Mouse (Mus musculus) left cerebral cortex, postnatal 10 days (tissue): ENCODE measurements around the gene Slc12a5. TPM values are rescaled to one million over a fixed set of nuclear protein-coding genes. Genes with fewer than 3 reads are reported as not detected.

Experiments used
- DNase-seq, 2 experiments: peaks; one replicate each; pipeline ENCODE4 v3.0.0; 2021 to 2022; ENCODE audit warnings: low spot score in 2 of 2, mixed read lengths in 1 of 2; ENCODE audit errors: extremely low spot score in 1 of 2
- intact Hi-C: fragments of 180-260 bp; cut with DNase I; formaldehyde crosslinking; loops from one replicate; pipeline ENCODE4 v1.15.1; 2025
- total RNA-seq, 2 experiments: library from RNA; stranded (reverse); gene quantifications; 2 replicates each; pipeline ENCODE4 v1.2.3; 2021

The Slc12a5 gene
- total RNA-seq, 2 experiments from 2014 or later = 350 to 355 TPM

DNA sequence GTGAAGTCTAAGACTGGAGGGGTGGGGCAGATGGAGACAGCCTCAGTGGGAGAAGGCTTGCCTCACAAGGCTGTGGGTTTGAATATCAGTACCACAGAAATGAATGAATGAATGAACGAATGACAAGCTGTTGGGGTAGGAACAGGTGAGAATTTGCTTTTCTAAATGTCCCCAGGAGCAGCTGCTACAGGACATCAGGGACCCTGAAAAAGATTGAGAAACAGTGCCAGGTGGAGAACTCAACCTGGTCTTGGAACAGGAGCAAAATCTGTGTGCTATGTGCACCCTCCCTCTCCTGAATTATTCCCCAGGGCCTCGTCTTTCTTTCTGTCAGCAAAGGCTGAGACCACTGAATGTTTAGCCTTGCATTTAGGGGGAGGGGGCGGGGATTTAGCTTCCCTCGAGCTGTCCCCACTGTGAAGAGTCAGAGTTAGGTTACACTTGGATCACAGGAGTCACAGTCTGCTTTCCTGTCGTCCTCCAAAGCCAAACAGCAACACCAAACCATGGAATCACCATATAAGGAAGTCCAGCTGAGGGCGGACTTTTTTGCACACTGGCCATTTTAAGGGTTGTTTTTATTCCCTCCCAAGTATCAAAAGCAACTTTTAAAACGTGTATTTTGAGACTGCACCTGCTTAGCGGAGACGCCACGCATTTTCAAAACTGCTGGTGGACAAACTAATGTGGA is 20.3 kb upstream of the Slc12a5 start, which contains the start of gene Mmp9:
Mmp9 (plus strand) TSS at position 641 of the 691 bp plus-strand sequence.
- DNase-seq = no peak
- intact Hi-C loops = no loop called here

DNA sequence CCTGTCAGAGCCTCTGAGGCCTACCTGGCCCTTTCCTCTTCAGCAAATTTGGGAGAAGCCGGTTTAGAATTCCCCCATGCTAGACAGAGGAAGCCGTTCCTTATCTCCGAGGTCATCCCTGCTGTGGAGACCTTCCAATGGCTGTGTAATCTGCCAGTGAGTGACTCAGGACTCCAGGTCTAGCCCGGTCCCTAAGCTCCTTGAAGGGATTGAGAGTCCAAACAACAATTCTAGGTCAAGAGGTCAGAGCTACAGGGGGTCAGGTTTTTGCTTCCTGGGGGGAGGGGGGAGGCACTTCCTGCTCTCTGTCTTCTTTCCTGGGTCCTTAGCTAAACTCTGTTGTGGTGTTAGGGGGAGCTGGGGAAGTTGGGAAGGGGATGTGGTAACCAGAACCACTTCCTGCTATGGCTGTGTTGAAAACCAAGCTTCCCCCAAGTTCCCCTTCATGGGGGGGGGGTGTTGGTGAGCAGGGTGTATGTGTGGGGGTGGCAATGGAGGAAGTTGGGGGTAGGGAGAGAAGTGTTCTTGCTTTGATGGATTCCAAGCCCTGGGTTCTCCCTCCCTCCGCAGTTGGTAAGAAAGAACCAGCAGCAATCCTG is 17.8 kb upstream of the Slc12a5 start:
- intact Hi-C loops = no loop called here
- no peak for DNase-seq

DNA sequence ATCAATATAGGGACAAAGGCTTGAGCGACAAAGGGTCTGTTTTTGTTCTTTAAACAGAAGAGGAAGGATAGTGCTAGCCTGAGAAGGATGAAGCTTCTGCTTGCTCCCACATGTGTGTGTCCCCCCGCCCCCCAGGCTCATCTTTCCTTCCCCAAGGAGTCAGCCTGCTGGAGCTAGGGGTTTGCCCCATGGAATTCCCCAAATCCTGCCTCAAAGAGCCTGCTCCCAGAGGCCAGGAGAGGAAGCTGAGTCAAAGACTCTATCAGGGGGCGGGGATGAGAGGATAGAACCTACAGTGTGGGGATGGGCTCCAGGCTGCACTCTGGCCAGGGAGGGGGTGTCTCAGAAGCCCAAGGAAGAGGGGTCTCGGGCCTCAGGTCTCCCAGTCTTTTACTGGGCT is 13.1 kb upstream of the Slc12a5 start:
- DNase-seq = no peak
- intact Hi-C loops = no loop called here

DNA sequence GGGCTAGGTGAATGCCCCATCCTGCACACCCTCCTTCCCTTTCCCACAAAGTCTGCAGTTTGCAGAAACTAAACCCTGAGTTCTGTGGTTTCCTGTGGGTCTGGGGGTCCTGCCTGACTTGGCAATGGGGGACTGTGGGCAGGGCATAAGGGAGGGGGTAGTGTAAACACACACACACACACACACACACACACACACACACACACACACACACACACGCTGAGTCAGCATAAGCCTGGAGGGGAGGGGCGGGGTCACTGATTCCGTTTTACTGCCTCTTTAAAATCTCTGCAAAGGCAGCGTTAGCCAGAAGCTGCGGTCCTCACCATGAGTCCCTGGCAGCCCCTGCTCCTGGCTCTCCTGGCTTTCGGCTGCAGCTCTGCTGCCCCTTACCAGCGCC is 12.7 kb upstream of the Slc12a5 start:
- no peak for DNase-seq
- intact Hi-C loops = no loop called here

DNA sequence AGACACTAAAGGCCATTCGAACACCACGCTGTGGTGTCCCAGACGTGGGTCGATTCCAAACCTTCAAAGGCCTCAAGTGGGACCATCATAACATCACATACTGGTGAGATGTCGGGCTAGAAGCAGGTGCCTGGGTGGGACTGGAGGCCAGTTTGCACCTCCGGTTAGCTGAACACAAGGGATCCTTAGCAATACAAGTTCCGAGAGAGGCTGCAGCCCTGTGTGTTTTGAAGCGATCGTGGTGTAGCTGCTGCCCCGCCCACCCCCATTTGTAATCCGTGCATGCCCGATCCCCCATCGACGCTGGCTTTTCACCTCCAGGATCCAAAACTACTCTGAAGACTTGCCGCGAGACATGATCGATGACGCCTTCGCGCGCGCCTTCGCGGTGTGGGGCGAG is 11.6 kb upstream of the Slc12a5 start:
- intact Hi-C loops = no loop called here

DNA sequence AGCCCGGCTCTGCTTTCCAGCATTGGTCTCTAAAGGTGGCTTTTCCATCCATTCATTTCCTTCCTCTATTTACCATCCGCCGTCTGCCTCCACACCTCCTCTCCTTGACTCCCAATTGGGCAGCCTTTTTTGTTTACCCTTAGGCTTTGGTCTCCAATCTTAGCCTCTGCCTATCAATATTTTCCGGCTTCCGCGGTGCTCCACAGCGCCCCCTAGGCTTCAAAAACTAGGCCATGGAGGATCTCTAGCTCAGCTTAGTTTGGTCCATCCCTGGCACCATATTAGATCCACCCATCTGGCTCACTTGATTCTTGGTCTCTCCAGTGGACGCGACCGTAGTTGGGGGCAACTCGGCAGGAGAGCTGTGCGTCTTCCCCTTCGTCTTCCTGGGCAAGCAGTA is 10.1 kb upstream of the Slc12a5 start:
- intact Hi-C loops = no loop called here
- DNase-seq = no peak

More for the DNA sequence above, 11.6 kb upstream of the Slc12a5 start:
- no peak for DNase-seq

DNA sequence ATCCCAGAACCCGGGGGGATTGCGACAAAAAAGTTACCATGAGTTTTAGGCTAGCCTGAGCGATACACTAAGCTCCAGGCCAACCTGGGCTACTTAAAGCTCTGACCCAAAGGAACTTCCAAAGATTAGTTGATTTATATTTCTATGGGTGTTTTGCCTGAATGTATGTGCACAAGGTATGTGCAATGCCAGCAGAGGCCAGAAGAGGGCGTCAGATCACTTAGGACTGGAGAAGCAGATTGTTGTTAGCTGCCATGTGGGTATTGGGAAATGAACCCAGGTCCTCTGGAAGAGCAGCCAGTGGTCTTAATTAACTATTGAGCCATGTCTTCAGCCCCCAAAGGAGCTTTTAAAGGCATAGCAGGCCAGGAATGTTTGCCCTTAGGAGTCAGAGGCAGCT is 8.9 kb upstream of the Slc12a5 start:
- no peak for DNase-seq
- intact Hi-C loops = no loop called here

DNA sequence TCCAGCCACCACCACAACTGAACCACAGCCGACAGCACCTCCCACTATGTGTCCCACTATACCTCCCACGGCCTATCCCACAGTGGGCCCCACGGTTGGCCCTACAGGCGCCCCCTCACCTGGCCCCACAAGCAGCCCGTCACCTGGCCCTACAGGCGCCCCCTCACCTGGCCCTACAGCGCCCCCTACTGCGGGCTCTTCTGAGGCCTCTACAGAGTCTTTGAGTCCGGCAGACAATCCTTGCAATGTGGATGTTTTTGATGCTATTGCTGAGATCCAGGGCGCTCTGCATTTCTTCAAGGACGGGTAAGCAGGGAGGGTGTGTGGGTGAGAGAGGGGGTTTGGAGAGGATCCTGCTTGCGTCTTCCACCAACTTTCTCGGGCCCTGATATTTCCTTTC is 8.2 kb upstream of the Slc12a5 start:
- no peak for DNase-seq
- intact Hi-C loops = no loop called here

DNA sequence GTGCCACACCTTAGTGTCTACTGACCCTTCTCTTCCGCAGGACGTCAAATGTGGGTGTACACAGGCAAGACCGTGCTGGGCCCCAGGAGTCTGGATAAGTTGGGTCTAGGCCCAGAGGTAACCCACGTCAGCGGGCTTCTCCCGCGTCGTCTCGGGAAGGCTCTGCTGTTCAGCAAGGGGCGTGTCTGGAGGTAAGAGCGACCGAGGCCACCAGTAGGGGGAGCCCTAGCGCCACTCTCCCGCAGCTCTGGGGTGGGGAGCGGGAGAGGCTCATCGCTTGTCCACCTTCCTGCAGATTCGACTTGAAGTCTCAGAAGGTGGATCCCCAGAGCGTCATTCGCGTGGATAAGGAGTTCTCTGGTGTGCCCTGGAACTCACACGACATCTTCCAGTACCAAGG is 7.4 kb upstream of the Slc12a5 start:
- intact Hi-C loops = no loop called here

DNA sequence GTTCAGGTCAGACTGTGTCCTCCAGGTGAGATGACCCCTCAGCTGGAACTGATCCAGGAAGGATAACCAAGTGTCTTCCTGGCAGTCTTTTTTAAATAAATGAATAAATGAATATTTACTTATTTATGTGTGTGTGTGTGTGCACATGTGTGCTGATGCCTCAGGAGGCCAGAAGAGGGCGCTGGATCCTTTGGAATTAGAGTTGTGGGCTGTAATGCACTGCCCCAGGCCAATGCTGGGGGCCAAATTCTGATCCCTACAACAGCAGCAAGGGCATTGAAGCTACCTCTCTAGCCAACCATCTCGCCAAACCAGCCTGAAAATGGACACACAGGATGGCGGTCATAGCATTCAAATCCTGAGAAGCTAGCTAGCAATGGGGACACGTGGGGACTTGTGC is 4.9 kb upstream of the Slc12a5 start:
- no peak for DNase-seq
- intact Hi-C loops = no loop called here

More for the DNA sequence above, 7.4 kb upstream of the Slc12a5 start:
- DNase-seq = peak; percentile 53 to 86

DNA sequence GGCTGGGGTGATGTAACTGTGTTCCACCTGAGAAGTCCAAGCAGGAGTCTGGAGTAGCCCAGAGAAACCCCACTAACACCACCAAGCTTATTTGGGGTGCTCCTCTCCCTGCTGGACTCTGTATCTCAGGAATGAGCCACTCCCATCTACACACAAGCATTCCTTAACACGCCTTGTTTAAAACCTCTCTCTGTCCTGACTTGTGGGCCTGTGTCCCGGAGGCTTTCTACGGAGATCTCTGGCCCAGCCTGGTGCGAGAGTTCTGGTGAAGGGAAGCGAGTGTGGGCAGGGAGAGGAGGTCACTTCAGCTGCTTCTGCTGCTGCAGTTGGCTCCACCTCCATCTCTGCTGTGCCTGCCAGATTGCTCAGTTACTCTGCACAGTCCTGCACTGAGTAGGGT is 4.4 kb upstream of the Slc12a5 start:
- no peak for DNase-seq
- intact Hi-C loops = no loop called here

DNA sequence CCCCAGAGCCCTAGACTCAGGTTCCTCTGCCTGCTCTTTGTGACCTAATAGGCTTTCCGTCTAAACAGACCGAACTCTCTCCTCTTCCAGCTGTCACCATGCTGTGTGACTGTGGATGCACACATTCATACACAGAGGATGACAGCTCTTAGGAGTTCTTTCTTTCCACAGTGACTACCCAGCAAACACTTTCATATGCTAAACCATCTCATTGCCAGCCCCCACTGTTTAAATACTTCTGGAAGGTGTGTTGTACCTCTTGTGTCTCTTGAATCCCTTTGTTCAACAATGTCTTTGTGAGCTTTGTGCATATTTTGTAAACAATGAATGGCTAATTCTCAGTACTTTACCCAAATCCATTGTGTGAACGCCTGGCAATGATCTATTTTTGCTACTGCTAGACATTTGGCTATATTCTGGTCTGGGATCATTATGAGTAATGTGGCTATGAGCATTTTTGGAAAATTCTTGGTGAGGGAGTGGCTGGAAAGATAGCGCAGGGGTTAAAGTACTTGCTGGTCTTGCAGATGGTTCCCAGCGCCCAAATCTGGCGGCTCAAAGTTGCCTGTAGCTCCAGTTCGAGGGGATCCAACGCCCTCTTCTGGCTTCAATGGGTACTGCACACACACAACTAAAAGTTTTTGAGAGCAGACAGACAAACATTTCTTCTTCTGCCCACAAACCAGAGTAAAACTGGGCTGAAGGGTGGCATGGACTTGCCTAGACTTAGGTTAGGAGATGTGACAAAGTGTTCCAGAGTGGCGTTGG is 2.9 kb upstream of the Slc12a5 start:
- no peak for DNase-seq
- intact Hi-C loops = no loop called here

DNA sequence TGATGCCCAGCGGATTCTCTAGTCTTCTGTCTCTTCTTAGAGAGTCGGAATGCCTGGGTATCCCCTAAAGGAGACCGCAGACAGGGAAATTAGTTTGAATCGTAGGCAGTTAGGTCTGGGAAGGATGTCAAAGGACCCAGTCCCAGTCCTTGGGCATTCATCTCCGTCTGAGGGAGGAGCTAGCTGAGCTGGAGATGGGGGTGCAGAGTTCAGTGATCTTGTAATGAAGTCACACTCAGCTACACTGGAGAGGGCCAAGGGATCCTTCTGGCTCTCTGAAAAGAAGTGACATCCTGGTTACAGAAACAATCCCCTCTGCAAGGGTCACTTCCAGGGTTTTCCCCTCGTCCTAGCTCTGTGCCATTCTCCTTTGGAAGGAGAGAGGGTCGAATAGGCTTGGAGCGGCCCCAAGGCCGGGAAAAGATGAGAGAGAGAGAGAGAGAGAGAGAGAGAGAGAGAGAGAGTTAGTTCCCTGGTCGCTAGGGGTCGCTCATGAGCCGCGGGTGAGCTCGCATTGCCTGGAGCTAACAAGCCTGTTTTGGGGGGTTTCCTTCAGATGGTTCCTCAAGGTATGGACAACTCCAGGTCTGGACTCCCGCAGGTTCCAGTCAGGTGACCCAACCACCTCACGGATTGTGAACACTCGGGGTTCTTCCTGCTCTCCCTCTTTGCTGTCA is 1.0 kb downstream of the Slc12a5 start:
- DNase-seq = peak; percentile 58 to 85
- intact Hi-C loops = loop anchor here (10.0 kb wide), 1 partner anchor 313 kb away; no protein-coding TSS in a partner anchor

DNA sequence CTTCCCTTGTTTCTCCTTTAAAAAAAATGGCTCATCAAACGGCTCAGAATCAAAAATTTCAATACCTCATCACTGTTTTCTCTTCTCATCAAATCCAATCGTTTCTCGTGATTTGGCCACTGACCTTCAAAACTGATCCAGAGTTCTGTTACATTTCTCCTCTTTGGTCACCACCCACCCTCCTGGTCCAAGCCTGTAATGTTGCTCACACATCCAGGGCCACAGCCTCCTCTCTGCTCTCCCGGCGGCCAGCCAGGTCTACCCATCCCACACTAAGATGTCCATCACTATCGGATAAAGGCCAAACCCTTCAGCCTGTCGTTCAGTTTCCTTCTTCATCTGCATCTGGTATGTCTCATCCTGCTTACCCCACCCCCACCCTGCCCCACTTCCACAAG is 1.6 kb downstream of the Slc12a5 start:
- no peak for DNase-seq
- intact Hi-C loops = loop anchor here (10.0 kb wide), 1 partner anchor 313 kb away; no protein-coding TSS in a partner anchor

DNA sequence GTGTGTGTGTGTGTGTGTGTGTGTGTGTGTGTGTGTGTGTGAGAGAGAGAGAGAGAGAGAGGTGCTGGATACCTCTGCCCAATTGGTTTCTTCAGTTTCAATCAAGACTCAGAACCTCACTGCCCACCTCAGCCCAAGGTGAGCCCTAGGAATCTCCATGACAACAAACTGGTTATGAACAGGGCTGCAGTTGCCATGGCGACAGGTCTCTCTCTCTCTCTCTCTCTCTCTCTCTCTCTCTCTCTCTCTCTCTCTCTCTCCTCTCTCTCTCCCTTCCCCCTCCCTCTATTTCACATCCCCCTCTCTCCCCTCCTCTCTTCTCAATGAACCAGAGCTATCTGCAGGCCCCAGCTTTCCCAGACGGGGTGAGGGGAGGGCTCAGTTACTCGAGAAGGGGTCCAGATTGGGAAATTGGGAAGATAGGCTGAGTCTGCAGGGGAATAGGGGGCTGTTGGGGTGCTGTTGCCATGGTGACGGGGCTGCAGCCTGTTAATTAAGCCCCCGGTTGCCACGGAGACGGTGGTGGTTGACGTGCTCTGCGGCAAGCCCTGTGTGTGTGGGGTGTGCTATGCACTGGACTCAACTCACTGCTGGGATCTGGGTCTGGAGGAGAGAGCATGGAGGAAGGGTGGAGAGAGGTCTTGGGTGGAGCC is 3.8 kb downstream of the Slc12a5 start:
- intact Hi-C loops = loop anchor here (10.0 kb wide), 1 partner anchor 310 kb away; no protein-coding TSS in a partner anchor
- peak; percentile 69 to 78 for DNase-seq

DNA sequence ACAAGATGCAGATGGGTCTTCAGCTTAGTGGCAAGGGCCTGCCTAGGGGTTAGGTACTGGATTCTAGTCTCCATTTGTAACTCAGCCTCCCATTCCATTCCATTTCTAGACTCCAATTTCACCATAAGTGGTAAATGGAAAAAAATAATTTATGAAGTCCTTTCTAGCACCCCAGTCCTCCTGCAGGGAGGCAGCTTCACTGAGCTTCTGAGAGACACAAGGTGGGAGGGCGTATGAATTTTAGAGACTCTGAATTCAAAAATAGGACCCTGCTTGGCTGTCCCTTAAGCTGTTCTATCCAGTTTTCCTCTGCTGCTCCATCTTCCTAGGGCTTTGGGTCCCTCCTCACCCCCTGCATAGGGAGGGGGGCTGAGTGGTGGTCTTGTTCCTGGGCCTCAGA is 4.4 kb downstream of the Slc12a5 start:
- intact Hi-C loops = loop anchor here (5.0 to 10.0 kb wide), 2 partner anchors 67 to 310 kb away; partner anchors contain the start of gene Ncoa5
- DNase-seq = no peak

DNA sequence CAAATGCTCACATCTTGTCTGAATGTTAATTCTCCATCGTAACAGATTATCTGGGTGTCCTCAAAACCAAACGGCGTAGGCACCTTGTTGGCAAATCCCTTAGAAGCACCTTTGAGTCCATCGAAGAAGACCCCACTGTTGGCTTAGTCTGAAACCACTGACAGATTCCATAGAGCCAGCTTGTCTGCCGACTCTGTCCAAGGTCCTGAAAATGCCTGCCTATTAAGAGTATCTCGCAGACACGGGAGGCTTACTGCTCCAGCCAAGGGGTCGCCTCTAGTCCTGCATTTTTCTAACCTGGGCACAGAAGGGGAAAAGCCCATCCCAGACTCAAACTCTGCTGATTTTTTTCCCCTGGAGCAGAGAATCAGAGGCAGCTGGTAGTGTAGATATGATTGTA is 5.8 kb downstream of the Slc12a5 start:
- intact Hi-C loops = loop anchor here (5.0 to 10.0 kb wide), 2 partner anchors 66 to 308 kb away; partner anchors contain the start of gene Ncoa5
- no peak for DNase-seq

DNA sequence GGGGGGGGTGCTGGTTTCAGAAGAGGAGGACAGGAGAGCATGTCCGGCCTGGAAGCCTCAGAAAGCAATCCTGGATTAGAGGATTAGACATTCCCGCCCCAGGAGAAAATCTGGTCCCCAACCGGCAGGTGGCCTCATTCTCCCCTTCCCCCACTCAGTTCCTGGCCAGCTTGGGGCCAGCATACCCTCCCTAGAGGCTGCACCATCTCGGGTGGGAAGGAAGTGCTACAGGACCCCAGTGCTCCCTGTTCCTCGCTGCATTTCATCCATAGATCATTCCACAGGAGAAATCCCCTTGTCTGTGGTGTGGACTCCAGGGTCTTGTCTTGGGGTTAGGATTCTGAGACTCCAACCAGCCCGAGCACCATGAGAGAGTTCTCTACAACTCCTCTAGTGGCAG is 6.6 kb downstream of the Slc12a5 start:
- no peak for DNase-seq
- intact Hi-C loops = loop anchor here (5.0 to 10.0 kb wide), 2 partner anchors 65 to 308 kb away; partner anchors contain the start of gene Ncoa5
